Mouse (Mus musculus) embryonic facial prominence, embryonic 11.5 days (tissue): ENCODE data around the gene Tmem127. TPM values are rescaled to one million over a fixed set of nuclear protein-coding genes. Genes with fewer than 3 reads are reported as not detected.
A peak's percentile ranks its signal among the peaks of the same experiment; 100 is the strongest.
"Not testable (repeated sequence)": the region's sequence is repeated elsewhere in the genome, so short reads cannot be mapped to it uniquely, and the experiment has no call there.

ENCODE experiments used
- ATAC-seq: fragments of 200-750 bp; cut with Nextera tagmentation; replicated peaks from 2 replicates; pipeline ENCODE4 v1.8.0; 2017; ENCODE audit warnings: low read depth; ENCODE audit not compliant: insufficient number of reproducible peaks, low FRiP score, low TSS enrichment
- DNase-seq: peaks from one replicate; pipeline ENCODE4 v3.0.0-alpha.2; 2015; ENCODE audit warnings: low spot score
- H3K27ac ChIP-seq: fragments of 300-500 bp; sonication (generic); replicated peaks from 2 replicates; pipeline ENCODE4 v1.5.1; 2014; ENCODE audit warnings: mild to moderate bottlenecking, low read depth, low read length, control low read depth
- H3K27me3 ChIP-seq: fragments of 300-500 bp; sonication (generic); 2 replicates; pipeline ENCODE4 v1.6.1; 2014; ENCODE audit warnings: mild to moderate bottlenecking, low read length, moderate library complexity, mixed read lengths; ENCODE audit not compliant: control insufficient read depth, insufficient read depth
- H3K36me3 ChIP-seq: fragments of 300-500 bp; sonication (generic); replicated peaks from 2 replicates; pipeline ENCODE4 v1.6.1; 2014; ENCODE audit warnings: low read depth, mild to moderate bottlenecking, low read length, moderate library complexity, mixed read lengths; ENCODE audit not compliant: control insufficient read depth, insufficient read depth
- H3K4me1 ChIP-seq: fragments of 300-500 bp; sonication (generic); 2 replicates; pipeline ENCODE4 v1.6.1; 2014; ENCODE audit warnings: low read length, mixed read lengths; ENCODE audit not compliant: control insufficient read depth, insufficient read depth
- H3K4me2 ChIP-seq: fragments of 300-500 bp; sonication (generic); 2 replicates; pipeline ENCODE4 v1.6.1; 2014; ENCODE audit warnings: low read depth, mild to moderate bottlenecking, control low read depth, low read length, moderate library complexity
- H3K4me3 ChIP-seq: fragments of 300-500 bp; sonication (generic); 2 replicates; pipeline ENCODE4 v1.5.1; 2014; ENCODE audit warnings: low read depth, low read length, control low read depth
- H3K9ac ChIP-seq: fragments of 300-500 bp; sonication (generic); replicated peaks from 2 replicates; pipeline ENCODE4 v1.6.1; 2014; ENCODE audit warnings: mild to moderate bottlenecking, control low read depth, low read length
- H3K9me3 ChIP-seq: fragments of 300-500 bp; sonication (generic); replicated peaks from 2 replicates; pipeline ENCODE4 v1.6.1; 2016; ENCODE audit warnings: mild to moderate bottlenecking, low read length, inconsistent platforms, mixed read lengths; ENCODE audit not compliant: control insufficient read depth
- WGBS: fragments of 180-500 bp; shearing (Covaris S2); extraction: QIAGEN DNeasy Blood & Tissue Kit; methylation state at CpG from one replicate; pipeline ENCODE4 v1.1.7; 2014; 5-methylcytosine and 5-hydroxymethylcytosine counted together
- polyA plus RNA-seq: library from polyadenylated mRNA; unstranded; fragments of >200 nt; fragmentation: Nextera tagmentation; extraction: Ambion mirVana; gene quantifications from 2 replicates; pipeline ENCODE4 v1.2.1, GENCODE M21; 2014

Gene Tmem127
- 19.5 and 20.7 TPM in 2 replicates for polyA plus RNA-seq

DNA sequence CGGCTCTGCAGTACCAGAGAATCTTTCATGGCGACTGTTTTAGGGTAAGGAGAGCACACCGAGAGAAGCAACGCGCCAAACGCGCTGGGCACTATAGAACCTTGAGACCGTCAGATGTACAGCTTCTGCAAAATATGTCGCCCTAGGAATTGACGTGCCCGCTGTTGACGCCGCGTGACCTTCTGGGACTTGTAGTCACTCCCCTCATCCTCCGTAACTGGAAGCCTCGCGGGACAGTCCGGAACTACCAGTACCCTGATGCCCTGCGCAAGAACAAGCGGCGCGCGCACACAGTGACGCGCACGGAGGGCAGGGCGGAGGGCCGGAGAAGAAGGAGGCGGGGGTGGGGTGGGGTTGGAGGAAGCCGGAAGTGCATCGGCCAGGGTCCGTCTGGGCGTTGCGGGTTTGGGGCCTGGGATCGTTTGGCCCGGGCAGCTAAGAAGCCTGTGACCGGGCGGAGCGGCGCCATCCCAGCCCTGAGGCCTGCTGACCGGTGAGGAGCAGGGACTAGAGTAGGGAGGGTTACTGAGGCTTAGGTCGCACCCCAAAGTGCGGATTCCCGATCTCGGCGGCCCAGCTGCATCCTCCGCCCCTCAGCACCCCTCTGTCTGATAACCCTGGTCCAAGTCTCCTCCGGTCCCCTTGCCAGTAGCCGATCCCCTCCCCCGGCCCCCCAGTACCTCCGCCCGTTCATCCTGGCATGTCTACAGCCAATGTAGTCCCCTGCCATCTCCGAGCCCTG lies at the start of gene Tmem127, which contains the start of gene Ciao1:
TSS of gene Tmem127 (plus strand) at position 317 of the 742 bp plus-strand sequence.
TSS of gene Ciao1 (minus strand) at position 225 of the 742 bp plus-strand sequence.
- H3K36me3 ChIP-seq = peaks cover 3% of the 10 kb centered on the region
- peak within 1 kb of the TSS; percentile 86 for H3K9ac ChIP-seq
- peak within 1 kb of the TSS; percentile 86 for H3K4me3 ChIP-seq
- under 1% methylated on average over 52 of the region's 53 CpGs for WGBS
- H3K27ac ChIP-seq = 0 out of 2 replicates have a peak within 1 kb of the TSS, but pooled peaks have one; percentile 41
- ATAC-seq (peak; percentile 98), DNase-seq (peak; percentile 99)
- H3K4me1 ChIP-seq = no peaks in the 10 kb centered on the region; the same call in 1 of the 2 replicates
- no peaks in the 10 kb centered on the region for H3K27me3 ChIP-seq
- H3K9me3 ChIP-seq = no peaks in the 10 kb centered on the region
- peak within 1 kb of the TSS; percentile 97 for H3K4me2 ChIP-seq

- Histone ChIP-seq H3K27me3 (no peaks in the 10 kb centered on the region), H3K27ac (no peak overlapping the region), H3K4me2 (no peak overlapping the region), H3K9ac (no peak overlapping the region), H3K9me3 (no peaks in the 10 kb centered on the region), H3K4me1 (peaks cover 4% of the 10 kb centered on the region; the same call in 1 of the 2 replicates), H3K4me3 (no peak overlapping the region), H3K36me3 (no peaks in the 10 kb centered on the region)
- WGBS = 35% methylated on average over 3 of the region's 3 CpGs
- DNase-seq (peak; percentile 76), ATAC-seq (no peak)
These were observed 42.8 kb upstream of the Tmem127 start for GRCm38 (mm10) chr2:127204932-127205331.

GRCm38 (mm10) chr2:127205936-127206335 lies 41.8 kb upstream of the Tmem127 start:
- not testable (repeated sequence) for H3K27ac ChIP-seq, H3K36me3 ChIP-seq, DNase-seq, H3K9ac ChIP-seq, H3K4me2 ChIP-seq, ATAC-seq, H3K27me3 ChIP-seq, H3K4me1 ChIP-seq, H3K9me3 ChIP-seq, H3K4me3 ChIP-seq
- WGBS = 87% methylated on average over 4 of the region's 4 CpGs

DNA sequence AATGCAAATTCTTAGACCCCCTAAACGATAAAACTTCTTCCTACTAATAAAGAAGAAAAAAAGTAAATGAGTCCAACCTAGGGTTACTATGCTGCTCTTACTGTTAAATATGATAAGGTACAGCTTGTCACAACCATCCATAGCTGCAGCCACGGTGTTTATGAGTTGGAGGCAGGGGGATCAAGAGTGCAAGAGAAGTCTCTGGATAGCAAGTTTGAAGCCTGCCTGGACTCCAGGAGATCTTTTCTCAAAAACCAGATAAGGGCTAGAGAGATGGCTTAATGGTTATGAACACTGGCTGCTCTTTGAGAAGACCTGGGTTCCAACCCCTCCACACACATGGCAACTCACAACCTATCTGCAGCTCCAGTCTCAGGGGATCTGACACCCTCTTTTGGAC lies 40.8 kb upstream of the Tmem127 start:
- Histone ChIP-seq H3K4me2 (no peak overlapping the region), H3K27me3 (no peaks in the 10 kb centered on the region), H3K9me3 (no peaks in the 10 kb centered on the region), H3K9ac (no peak overlapping the region), H3K4me1 (peaks cover 4% of the 10 kb centered on the region; the same call in 1 of the 2 replicates), H3K4me3 (no peak overlapping the region), H3K36me3 (peaks cover 5% of the 10 kb centered on the region), H3K27ac (no peak overlapping the region)
- DNase-seq = no peak
- no peak for ATAC-seq
- WGBS = 95% methylated on average over 2 of the region's 2 CpGs

- 12% methylated on average over 36 of the region's 36 CpGs for WGBS
- peaks cover 10% of the 10 kb centered on the region for H3K36me3 ChIP-seq
- peaks cover 4% of the 10 kb centered on the region; the same call in 1 of the 2 replicates for H3K4me1 ChIP-seq
- ATAC-seq = peak; percentile 96
- peak within 1 kb of the TSS; percentile 86 for H3K9ac ChIP-seq
- H3K4me3 ChIP-seq = peak within 1 kb of the TSS; percentile 88
- DNase-seq = peak; percentile 98
- no peaks in the 10 kb centered on the region for H3K27me3 ChIP-seq
- H3K4me2 ChIP-seq = peak within 1 kb of the TSS; percentile 80
- peak within 1 kb of the TSS; percentile 52 for H3K27ac ChIP-seq
- no peaks in the 10 kb centered on the region for H3K9me3 ChIP-seq
These were observed 39.9 kb upstream of the Tmem127 start, which contains the start of the genes 1810024B03Rik and Snrnp200 for GRCm38 (mm10) chr2:127207547-127208451. TSS of gene 1810024B03Rik (minus strand) at chr2:127208280. TSS of gene Snrnp200 (plus strand) at chr2:127208386.

DNA sequence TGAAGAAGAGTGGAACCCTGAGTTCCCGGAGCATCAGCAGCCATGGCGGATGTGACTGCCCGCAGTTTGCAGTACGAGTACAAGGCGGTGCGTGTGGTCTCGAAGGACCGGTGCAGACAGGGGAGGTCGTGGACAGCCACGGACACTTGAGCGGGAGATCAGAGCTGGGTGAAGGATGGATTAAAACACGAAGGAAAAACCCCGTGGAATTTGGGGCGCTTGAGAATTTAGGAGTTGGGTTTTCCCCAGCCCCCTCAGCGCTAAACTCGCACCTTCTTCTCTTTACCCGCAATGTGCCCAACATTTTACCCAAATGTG lies 39.3 kb upstream of the Tmem127 start:
- peak overlapping the region; percentile 86 for H3K9ac ChIP-seq
- H3K36me3 ChIP-seq = peaks cover 11% of the 10 kb centered on the region
- no peaks in the 10 kb centered on the region for H3K9me3 ChIP-seq
- peaks cover 4% of the 10 kb centered on the region; the same call in 1 of the 2 replicates for H3K4me1 ChIP-seq
- WGBS = under 1% methylated on average over 17 of the region's 17 CpGs
- H3K27me3 ChIP-seq = no peaks in the 10 kb centered on the region
- peak overlapping the region; percentile 88 for H3K4me3 ChIP-seq
- peak; percentile 11 for DNase-seq
- peak; percentile 83 for ATAC-seq
- H3K27ac ChIP-seq = peak overlapping the region; percentile 52
- H3K4me2 ChIP-seq = peak overlapping the region; percentile 80

DNA sequence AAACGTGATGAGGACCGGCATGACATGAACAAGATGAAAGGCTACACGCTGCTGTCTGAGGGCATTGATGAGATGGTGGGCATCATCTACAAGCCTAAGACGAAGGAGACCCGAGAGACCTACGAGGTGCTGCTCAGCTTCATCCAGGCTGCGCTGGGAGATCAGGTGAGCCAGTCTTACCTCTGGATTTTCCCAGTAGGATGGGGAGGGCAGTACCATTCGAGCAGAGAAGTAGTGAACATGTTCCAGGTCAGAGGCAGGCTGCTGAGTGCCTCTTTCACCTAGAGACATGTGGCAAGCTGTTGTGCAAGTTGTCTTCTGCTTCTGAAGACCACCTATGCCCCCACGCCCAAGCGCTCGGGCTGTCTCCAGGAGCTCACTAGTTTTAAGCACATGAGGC lies 37.0 kb upstream of the Tmem127 start:
- H3K27ac ChIP-seq = no peak overlapping the region
- ATAC-seq (no peak), DNase-seq (no peak)
- no peak overlapping the region for H3K9ac ChIP-seq
- no peaks in the 10 kb centered on the region for H3K27me3 ChIP-seq
- H3K4me1 ChIP-seq = peaks cover 4% of the 10 kb centered on the region; the same call in 1 of the 2 replicates
- H3K9me3 ChIP-seq = no peaks in the 10 kb centered on the region
- 91% methylated on average over 11 of the region's 11 CpGs for WGBS
- H3K4me2 ChIP-seq = no peak overlapping the region
- H3K4me3 ChIP-seq = no peak overlapping the region
- peaks cover 11% of the 10 kb centered on the region for H3K36me3 ChIP-seq
